Mouse (Mus musculus): ENCODE results near the gene Nkain2. TPM values are rescaled to one million over a fixed set of nuclear protein-coding genes. Genes with fewer than 3 reads are reported as not detected.

Nkain2 gene
- polyA plus RNA-seq, 1 experiment: not detected

- Histone ChIP-seq H3K27ac (ENCODE audit: insufficient read depth, low read length) (no peak overlapping the region), H3K4me3 (ENCODE audit: low read depth, low read length) (no peak overlapping the region), H3K9ac (ENCODE audit: low read depth, poor library complexity, severe bottlenecking) (no peak overlapping the region), H3K27me3 (ENCODE audit: control insufficient read depth, insufficient read depth, low read length, poor library complexity, severe bottlenecking) (no peaks in the 10 kb centered on the region), H3K36me3 (ENCODE audit: control insufficient read depth, insufficient read depth, low read length, poor library complexity, severe bottlenecking) (no peaks in the 10 kb centered on the region), H3K9me3 (replicated peaks; ENCODE audit: control insufficient read depth, insufficient read depth, low read length, poor library complexity, severe bottlenecking) (no peaks in the 10 kb centered on the region), H3K4me1 (ENCODE audit: control insufficient read depth, insufficient read depth, low read length) (no peaks in the 10 kb centered on the region)
- TF ChIP-seq EP300 (IDR thresholded peaks at IDR 0.05; ENCODE audit: insufficient read depth, low read depth, low read length) (no peak), POLR2A (IDR thresholded peaks at IDR 0.05; ENCODE audit: insufficient read depth, low read length) (no peak), CTCF (IDR thresholded peaks at IDR 0.05; ENCODE audit: low read depth, low read length) (no peak)
These were observed 450.2 kb downstream of the Nkain2 start for GRCm38 (mm10) chr10:32439932-32440519.

GRCm38 (mm10) chr10:32414228-32414627 is 476.0 kb downstream of the Nkain2 start:
- H3K9ac ChIP-seq (ENCODE audit: low read depth, poor library complexity, severe bottlenecking): no peak overlapping the region
- no peaks in the 10 kb centered on the region for H3K4me1 ChIP-seq (ENCODE audit: control insufficient read depth, insufficient read depth, low read length)
- no peaks in the 10 kb centered on the region for H3K27me3 ChIP-seq (ENCODE audit: control insufficient read depth, insufficient read depth, low read length, poor library complexity, severe bottlenecking)
- no peak overlapping the region for H3K4me3 ChIP-seq (ENCODE audit: low read depth, low read length)
- no peak for TF ChIP-seq CTCF (IDR thresholded peaks at IDR 0.05; ENCODE audit: low read depth, low read length)
- no peak overlapping the region for H3K27ac ChIP-seq (ENCODE audit: insufficient read depth, low read length)
- no peaks in the 10 kb centered on the region for H3K36me3 ChIP-seq (ENCODE audit: control insufficient read depth, insufficient read depth, low read length, poor library complexity, severe bottlenecking)
- no peaks in the 10 kb centered on the region for H3K9me3 ChIP-seq (replicated peaks; ENCODE audit: control insufficient read depth, insufficient read depth, low read length, poor library complexity, severe bottlenecking)

- Histone ChIP-seq H3K27me3 (ENCODE audit: control insufficient read depth, insufficient read depth, low read length, poor library complexity, severe bottlenecking) (no peaks in the 10 kb centered on the region), H3K4me3 (ENCODE audit: low read depth, low read length) (no peak overlapping the region), H3K9ac (ENCODE audit: low read depth, poor library complexity, severe bottlenecking) (no peak overlapping the region), H3K27ac (ENCODE audit: insufficient read depth, low read length) (no peak overlapping the region), H3K4me1 (ENCODE audit: control insufficient read depth, insufficient read depth, low read length) (no peaks in the 10 kb centered on the region), H3K36me3 (ENCODE audit: control insufficient read depth, insufficient read depth, low read length, poor library complexity, severe bottlenecking) (no peaks in the 10 kb centered on the region), H3K9me3 (replicated peaks; ENCODE audit: control insufficient read depth, insufficient read depth, low read length, poor library complexity, severe bottlenecking) (no peaks in the 10 kb centered on the region)
- TF ChIP-seq POLR2A (IDR thresholded peaks at IDR 0.05; ENCODE audit: insufficient read depth, low read length): no peak
- no peak for TF ChIP-seq EP300 (IDR thresholded peaks at IDR 0.05; ENCODE audit: insufficient read depth, low read depth, low read length)
- no peak for TF ChIP-seq CTCF (IDR thresholded peaks at IDR 0.05; ENCODE audit: low read depth, low read length)
These were observed 478.9 kb downstream of the Nkain2 start for GRCm38 (mm10) chr10:32411331-32411730.

GRCm38 (mm10) chr10:32400961-32401360 is 489.3 kb downstream of the Nkain2 start:
- H3K9ac ChIP-seq (ENCODE audit: low read depth, poor library complexity, severe bottlenecking): no peak overlapping the region
- TF ChIP-seq POLR2A (IDR thresholded peaks at IDR 0.05; ENCODE audit: insufficient read depth, low read length) (no peak), CTCF (IDR thresholded peaks at IDR 0.05; ENCODE audit: low read depth, low read length) (no peak), EP300 (IDR thresholded peaks at IDR 0.05; ENCODE audit: insufficient read depth, low read depth, low read length) (no peak)
- no peak overlapping the region for H3K4me3 ChIP-seq (ENCODE audit: low read depth, low read length)
- no peaks in the 10 kb centered on the region for H3K4me1 ChIP-seq (ENCODE audit: control insufficient read depth, insufficient read depth, low read length)
- H3K36me3 ChIP-seq (ENCODE audit: control insufficient read depth, insufficient read depth, low read length, poor library complexity, severe bottlenecking): no peaks in the 10 kb centered on the region
- no peaks in the 10 kb centered on the region for H3K9me3 ChIP-seq (replicated peaks; ENCODE audit: control insufficient read depth, insufficient read depth, low read length, poor library complexity, severe bottlenecking)
- no peaks in the 10 kb centered on the region for H3K27me3 ChIP-seq (ENCODE audit: control insufficient read depth, insufficient read depth, low read length, poor library complexity, severe bottlenecking)
- no peak overlapping the region for H3K27ac ChIP-seq (ENCODE audit: insufficient read depth, low read length)

GRCm38 (mm10) chr10:32393859-32394521 is 496.3 kb downstream of the Nkain2 start:
- no peaks in the 10 kb centered on the region for H3K4me1 ChIP-seq (ENCODE audit: control insufficient read depth, insufficient read depth, low read length)

GRCm38 (mm10) chr10:32393326-32393725 is 496.9 kb downstream of the Nkain2 start:
- no peak overlapping the region for H3K27ac ChIP-seq (ENCODE audit: insufficient read depth, low read length)
- no peaks in the 10 kb centered on the region for H3K4me1 ChIP-seq (ENCODE audit: control insufficient read depth, insufficient read depth, low read length)
- H3K9ac ChIP-seq (ENCODE audit: low read depth, poor library complexity, severe bottlenecking): no peak overlapping the region
- H3K27me3 ChIP-seq (ENCODE audit: control insufficient read depth, insufficient read depth, low read length, poor library complexity, severe bottlenecking): no peaks in the 10 kb centered on the region
- no peak for TF ChIP-seq CTCF (IDR thresholded peaks at IDR 0.05; ENCODE audit: low read depth, low read length)
- no peak for TF ChIP-seq EP300 (IDR thresholded peaks at IDR 0.05; ENCODE audit: insufficient read depth, low read depth, low read length)
- TF ChIP-seq POLR2A (IDR thresholded peaks at IDR 0.05; ENCODE audit: insufficient read depth, low read length): no peak
- H3K36me3 ChIP-seq (ENCODE audit: control insufficient read depth, insufficient read depth, low read length, poor library complexity, severe bottlenecking): no peaks in the 10 kb centered on the region
- no peak overlapping the region for H3K4me3 ChIP-seq (ENCODE audit: low read depth, low read length)
- no peaks in the 10 kb centered on the region for H3K9me3 ChIP-seq (replicated peaks; ENCODE audit: control insufficient read depth, insufficient read depth, low read length, poor library complexity, severe bottlenecking)

More at GRCm38 (mm10) chr10:32393859-32394521, 496.3 kb downstream of the Nkain2 start:
- no peaks in the 10 kb centered on the region for H3K9me3 ChIP-seq (replicated peaks; ENCODE audit: control insufficient read depth, insufficient read depth, low read length, poor library complexity, severe bottlenecking)
- no peak overlapping the region for H3K4me3 ChIP-seq (ENCODE audit: low read depth, low read length)
- no peak overlapping the region for H3K9ac ChIP-seq (ENCODE audit: low read depth, poor library complexity, severe bottlenecking)
- no peaks in the 10 kb centered on the region for H3K27me3 ChIP-seq (ENCODE audit: control insufficient read depth, insufficient read depth, low read length, poor library complexity, severe bottlenecking)
- TF ChIP-seq POLR2A (IDR thresholded peaks at IDR 0.05; ENCODE audit: insufficient read depth, low read length): no peak
- TF ChIP-seq CTCF (IDR thresholded peaks at IDR 0.05; ENCODE audit: low read depth, low read length): no peak
- no peak for TF ChIP-seq EP300 (IDR thresholded peaks at IDR 0.05; ENCODE audit: insufficient read depth, low read depth, low read length)
- H3K36me3 ChIP-seq (ENCODE audit: control insufficient read depth, insufficient read depth, low read length, poor library complexity, severe bottlenecking): no peaks in the 10 kb centered on the region
- H3K27ac ChIP-seq (ENCODE audit: insufficient read depth, low read length): no peak overlapping the region
